Mouse (Mus musculus) kidney, postnatal 0 days (tissue): Measurements from ENCODE around the gene Stx5a. TPM values are rescaled to one million over a fixed set of nuclear protein-coding genes. Genes with fewer than 3 reads are reported as not detected.

Experiments
- ATAC-seq: fragments of 200-750 bp; cut with Nextera tagmentation; replicated peaks from 2 replicates; pipeline ENCODE4 v1.8.0; 2017; ENCODE audit warnings: low read depth, moderate number of reproducible peaks, moderate TSS enrichment, moderate library complexity; ENCODE audit not compliant: low FRiP score
- DNase-seq: peaks from one replicate; pipeline ENCODE4 v3.0.0-alpha.2; 2016; ENCODE audit warnings: low spot score
- H3K27ac ChIP-seq: fragments of 300-500 bp; sonication (generic); 2 replicates; pipeline ENCODE4 v1.5.1; 2014; ENCODE audit warnings: mild to moderate bottlenecking
- H3K27me3 ChIP-seq: fragments of 300-500 bp; sonication (generic); 2 replicates; pipeline ENCODE4 v1.6.1; 2014; ENCODE audit warnings: low read length, mixed read lengths; ENCODE audit not compliant: insufficient read depth
- H3K36me3 ChIP-seq: fragments of 300-500 bp; sonication (generic); 2 replicates; pipeline ENCODE4 v1.6.1; 2014; ENCODE audit warnings: low read length, mixed read lengths; ENCODE audit not compliant: insufficient read depth
- H3K4me1 ChIP-seq: fragments of 300-500 bp; sonication (generic); replicated peaks from 2 replicates; pipeline ENCODE4 v1.6.1; 2014; ENCODE audit warnings: antibody characterized with exemption, low read length, mixed read lengths; ENCODE audit not compliant: insufficient read depth
- H3K4me2 ChIP-seq: fragments of 300-500 bp; sonication (generic); 2 replicates; pipeline ENCODE4 v1.6.1; 2014; ENCODE audit warnings: mild to moderate bottlenecking, low read length, moderate library complexity, mixed read lengths
- H3K4me3 ChIP-seq: fragments of 300-500 bp; sonication (generic); replicated peaks from 2 replicates; pipeline ENCODE4 v1.5.1; 2014; ENCODE audit warnings: low read depth, low read length
- H3K9ac ChIP-seq: fragments of 300-500 bp; sonication (generic); 2 replicates; pipeline ENCODE4 v1.6.1; 2014; ENCODE audit warnings: low read depth, low read length
- H3K9me3 ChIP-seq: fragments of 300-500 bp; sonication (generic); replicated peaks from 2 replicates; pipeline ENCODE4 v1.6.1; 2016; ENCODE audit warnings: low read length, inconsistent platforms, mixed read lengths
- CTCF ChIP-seq: IDR thresholded peaks from 2 replicates; pipeline ENCODE4 v1.5.1; 2016; ENCODE audit warnings: antibody characterized with exemption, low read depth, mild to moderate bottlenecking, moderate library complexity
- WGBS: fragments of 180-500 bp; shearing (Covaris S2); extraction: QIAGEN DNeasy Blood & Tissue Kit; methylation state at CpG from one replicate; pipeline ENCODE4 v1.1.7; 2014; 5-methylcytosine and 5-hydroxymethylcytosine counted together
- polyA plus RNA-seq: library from polyadenylated mRNA; unstranded; fragments of >200 nt; fragmentation: Nextera tagmentation; extraction: Ambion mirVana; gene quantifications from 2 replicates; pipeline ENCODE4 v1.2.1, GENCODE M21; 2015

The Stx5a gene
- polyA plus RNA-seq, 1 experiment from 2014 or later: 105 TPM

GRCm38 (mm10) chr19:8711506-8711905 is 29.7 kb upstream of the Stx5a start:
- H3K36me3 ChIP-seq: peaks cover 40% of the 10 kb centered on the region
- no peak for DNase-seq
- H3K27me3 ChIP-seq: no peaks in the 10 kb centered on the region
- no peaks in the 10 kb centered on the region for H3K9me3 ChIP-seq
- no peak overlapping the region for H3K9ac ChIP-seq
- TF ChIP-seq CTCF: no peak
- 39% methylated on average over 4 of the region's 4 CpGs for WGBS
- H3K4me2 ChIP-seq: peak overlapping the region; percentile 79
- ATAC-seq: no peak
- peaks cover 11% of the 10 kb centered on the region; the same call in 1 of the 2 replicates for H3K4me1 ChIP-seq
- peak overlapping the region; percentile 63 for H3K4me3 ChIP-seq
- peak overlapping the region; percentile 94; the same call in 1 of the 2 replicates for H3K27ac ChIP-seq

- TF ChIP-seq CTCF: no peak
- Histone ChIP-seq H3K4me1 (peaks cover 11% of the 10 kb centered on the region; the same call in 1 of the 2 replicates), H3K4me2 (peak overlapping the region; percentile 79), H3K36me3 (peaks cover 35% of the 10 kb centered on the region), H3K9me3 (no peaks in the 10 kb centered on the region), H3K27ac (peak overlapping the region; percentile 94), H3K4me3 (peak overlapping the region; percentile 63), H3K9ac (peak overlapping the region; percentile 70), H3K27me3 (no peaks in the 10 kb centered on the region)
- DNase-seq (no peak), ATAC-seq (no peak)
- WGBS: 41% methylated on average over 10 of the region's 10 CpGs
Observed at GRCm38 (mm10) chr19:8711949-8712869, 29.0 kb upstream of the Stx5a start.

GRCm38 (mm10) chr19:8712870-8713305 is 28.3 kb upstream of the Stx5a start:
- no peaks in the 10 kb centered on the region for H3K27me3 ChIP-seq
- peak overlapping the region; percentile 70 for H3K9ac ChIP-seq
- under 1% methylated on average over 13 of the region's 13 CpGs for WGBS
- DNase-seq (peak; percentile 91), ATAC-seq (peak; percentile 82)
- H3K9me3 ChIP-seq: no peaks in the 10 kb centered on the region
- peak overlapping the region; percentile 79 for H3K4me2 ChIP-seq
- H3K36me3 ChIP-seq: peaks cover 29% of the 10 kb centered on the region
- H3K4me3 ChIP-seq: peak overlapping the region; percentile 63
- TF ChIP-seq CTCF: no peak
- peaks cover 11% of the 10 kb centered on the region; the same call in 1 of the 2 replicates for H3K4me1 ChIP-seq
- peak overlapping the region; percentile 94 for H3K27ac ChIP-seq

- DNase-seq: peak; percentile 93
- peak; percentile 90 for ATAC-seq
- peak; percentile 74 for TF ChIP-seq CTCF
- H3K9ac ChIP-seq: peak overlapping the region; percentile 70
- no peaks in the 10 kb centered on the region for H3K27me3 ChIP-seq
- H3K9me3 ChIP-seq: no peaks in the 10 kb centered on the region
- H3K4me3 ChIP-seq: peak overlapping the region; percentile 63
- peak overlapping the region; percentile 79 for H3K4me2 ChIP-seq
- H3K36me3 ChIP-seq: peaks cover 24% of the 10 kb centered on the region
- H3K27ac ChIP-seq: peak overlapping the region; percentile 94
- H3K4me1 ChIP-seq: peaks cover 11% of the 10 kb centered on the region; the same call in 1 of the 2 replicates
- WGBS: 0% methylated on average over 51 of the region's 51 CpGs
Observed at GRCm38 (mm10) chr19:8713306-8713996, 27.8 kb upstream of the Stx5a start.

- H3K27ac ChIP-seq: peak overlapping the region; percentile 94
- H3K4me3 ChIP-seq: peak overlapping the region; percentile 63
- no peaks in the 10 kb centered on the region for H3K27me3 ChIP-seq
- ATAC-seq: peak; percentile 12
- DNase-seq: no peak
- H3K4me1 ChIP-seq: peaks cover 11% of the 10 kb centered on the region; the same call in 1 of the 2 replicates
- 4% methylated on average over 13 of the region's 13 CpGs for WGBS
- no peaks in the 10 kb centered on the region for H3K9me3 ChIP-seq
- H3K36me3 ChIP-seq: peaks cover 17% of the 10 kb centered on the region
- H3K9ac ChIP-seq: peak overlapping the region; percentile 70
- peak overlapping the region; percentile 79 for H3K4me2 ChIP-seq
- no peak for TF ChIP-seq CTCF
Observed at GRCm38 (mm10) chr19:8713997-8714652, 27.1 kb upstream of the Stx5a start.
